Mouse (Mus musculus) kidney, postnatal 4 days (tissue): ENCODE measurements around the gene Tec.

Source experiments
- DNase-seq, 2 experiments: peaks; one replicate each; pipeline ENCODE4 v3.0.0; 2021; ENCODE audit warnings: mixed read lengths in 2 of 2

Gene Tec

GRCm38 (mm10) chr5:72852301-72852995 lies 15.8 kb downstream of the Tec start:
- no peak for DNase-seq

- no peak for DNase-seq
Measured at GRCm38 (mm10) chr5:72851674-72852098, 16.6 kb downstream of the Tec start.

GRCm38 (mm10) chr5:72850926-72851673 lies 17.2 kb downstream of the Tec start:
- DNase-seq: no peak

GRCm38 (mm10) chr5:72848889-72849435 lies 19.3 kb downstream of the Tec start:
- DNase-seq: no peak

- DNase-seq: no peak
Measured at GRCm38 (mm10) chr5:72846712-72847111, 21.6 kb downstream of the Tec start.

GRCm38 (mm10) chr5:72845928-72846630 lies 22.2 kb downstream of the Tec start:
- DNase-seq: no peak

GRCm38 (mm10) chr5:72844776-72845495 lies 23.3 kb downstream of the Tec start:
- no peak for DNase-seq

- no peak for DNase-seq
Measured at GRCm38 (mm10) chr5:72844294-72844693, 24.0 kb downstream of the Tec start.

GRCm38 (mm10) chr5:72839655-72840054 lies 28.6 kb downstream of the Tec start:
- no peak for DNase-seq

- no peak for DNase-seq
Measured at GRCm38 (mm10) chr5:72838976-72839375, 29.3 kb downstream of the Tec start.

GRCm38 (mm10) chr5:72835656-72836055 lies 32.6 kb downstream of the Tec start:
- DNase-seq: no peak

- DNase-seq: no peak
Measured at GRCm38 (mm10) chr5:72832904-72833765, 35.1 kb downstream of the Tec start.

- DNase-seq: no peak
Measured at GRCm38 (mm10) chr5:72832191-72832590, 36.1 kb downstream of the Tec start.

- DNase-seq: no peak
Measured at GRCm38 (mm10) chr5:72830988-72831610, 37.2 kb downstream of the Tec start.

GRCm38 (mm10) chr5:72829506-72830067 lies 38.7 kb downstream of the Tec start:
- no peak for DNase-seq

GRCm38 (mm10) chr5:72828401-72828800 lies 39.9 kb downstream of the Tec start:
- DNase-seq: no peak

- DNase-seq: no peak
Measured at GRCm38 (mm10) chr5:72827435-72827834, 40.8 kb downstream of the Tec start.

GRCm38 (mm10) chr5:72826445-72826844 lies 41.8 kb downstream of the Tec start:
- no peak for DNase-seq

- DNase-seq: no peak
Measured at GRCm38 (mm10) chr5:72820651-72821050, 47.6 kb downstream of the Tec start.

- no peak for DNase-seq
Measured at GRCm38 (mm10) chr5:72820036-72820640, 48.1 kb downstream of the Tec start.
